Mouse (Mus musculus) forebrain, embryonic 10.5 days (tissue): Measurements from ENCODE around the gene Tbc1d17. TPM values are rescaled to one million over a fixed set of nuclear protein-coding genes. Genes with fewer than 3 reads are reported as not detected.
"Not testable (repeated sequence)": the region's sequence is repeated elsewhere in the genome, so short reads cannot be mapped to it uniquely, and the experiment has no call there.

ENCODE experiments used
- DNase-seq: peaks from one replicate; pipeline ENCODE4 v3.0.0-alpha.2; 2017; ENCODE audit warnings: low spot score; ENCODE audit errors: extremely low spot score
- H3K27ac ChIP-seq: fragments of 300-500 bp; sonication (generic); 2 replicates; pipeline ENCODE4 v1.5.1; 2016; ENCODE audit warnings: mild to moderate bottlenecking
- H3K27me3 ChIP-seq: fragments of 300-500 bp; sonication (generic); 2 replicates; pipeline ENCODE4 v1.6.1; 2016; ENCODE audit warnings: mild to moderate bottlenecking; ENCODE audit not compliant: poor library complexity, severe bottlenecking
- H3K36me3 ChIP-seq: fragments of 300-500 bp; sonication (generic); replicated peaks from 2 replicates; pipeline ENCODE4 v1.6.1; 2016; ENCODE audit warnings: mild to moderate bottlenecking, moderate library complexity
- H3K4me1 ChIP-seq: fragments of 300-500 bp; sonication (generic); 2 replicates; pipeline ENCODE4 v1.6.1; 2016
- H3K4me3 ChIP-seq: fragments of 300-500 bp; sonication (generic); 2 replicates; pipeline ENCODE4 v1.5.1; 2016; ENCODE audit warnings: mild to moderate bottlenecking, moderate library complexity
- H3K9me3 ChIP-seq: fragments of 300-500 bp; sonication (generic); 2 replicates; pipeline ENCODE4 v1.6.1; 2016; ENCODE audit warnings: mild to moderate bottlenecking, moderate library complexity
- WGBS: fragments of 180-500 bp; shearing (Covaris S2); methylation state at CpG from one replicate; pipeline ENCODE4 v1.1.7; 2016; 5-methylcytosine and 5-hydroxymethylcytosine counted together
- polyA plus RNA-seq: library from polyadenylated mRNA; unstranded; fragments of >200 nt; fragmentation: Nextera tagmentation; extraction: Ambion mirVana; gene quantifications from 2 replicates; pipeline ENCODE4 v1.2.1, GENCODE M21; 2016

Gene Tbc1d17
- polyA plus RNA-seq, 1 experiment from 2014 or later: 73.6 TPM

DNA sequence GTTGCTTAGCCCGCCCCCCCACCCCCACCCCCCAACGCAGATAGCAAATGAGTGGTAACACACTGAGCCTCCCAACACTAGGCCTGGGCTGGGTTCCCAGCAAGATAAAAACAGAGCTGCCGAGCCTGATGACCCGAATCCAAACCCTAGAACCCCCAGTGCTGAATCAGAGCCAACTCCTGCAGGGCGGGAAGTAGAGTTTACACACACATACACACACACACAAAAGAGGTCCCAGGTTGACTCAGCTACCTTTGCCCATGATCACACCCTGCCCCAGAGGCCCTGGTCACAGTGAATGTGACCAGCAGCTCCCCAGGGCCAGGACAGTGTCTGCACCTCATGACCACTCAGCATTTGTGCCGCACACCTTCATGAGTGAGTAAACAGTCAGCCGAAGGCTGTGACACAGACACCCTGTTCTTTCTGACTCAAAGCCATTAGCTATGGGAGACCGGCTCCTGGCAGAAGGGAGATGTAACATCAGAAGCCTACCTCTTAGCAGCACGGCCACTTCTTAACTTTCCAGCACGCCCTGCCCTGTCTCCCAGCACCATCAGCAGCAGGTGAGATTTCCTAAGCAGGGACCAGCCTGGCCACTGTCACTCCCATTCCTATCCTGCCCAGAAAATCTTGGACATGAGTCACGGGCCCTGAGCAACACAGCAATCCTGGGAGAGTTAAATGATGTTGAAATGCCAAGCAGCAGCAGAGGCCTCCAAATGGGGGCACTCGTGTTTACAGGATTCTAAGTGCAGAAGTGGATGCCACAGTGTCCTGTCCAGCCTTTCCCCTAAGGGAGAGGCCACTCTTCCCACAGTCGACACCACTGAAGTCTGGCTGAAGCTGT, 39.6 kb upstream of the Tbc1d17 start:
- Histone ChIP-seq H3K36me3 (peaks cover 75% of the 10 kb centered on the region), H3K4me3 (no peak overlapping the region; the same call in 1 of the 2 replicates), H3K4me1 (peaks cover 31% of the 10 kb centered on the region), H3K27me3 (no peaks in the 10 kb centered on the region), H3K9me3 (no peaks in the 10 kb centered on the region), H3K27ac (no peak overlapping the region)
- 92% methylated on average over 13 of the region's 13 CpGs for WGBS
- no peak for DNase-seq

DNA sequence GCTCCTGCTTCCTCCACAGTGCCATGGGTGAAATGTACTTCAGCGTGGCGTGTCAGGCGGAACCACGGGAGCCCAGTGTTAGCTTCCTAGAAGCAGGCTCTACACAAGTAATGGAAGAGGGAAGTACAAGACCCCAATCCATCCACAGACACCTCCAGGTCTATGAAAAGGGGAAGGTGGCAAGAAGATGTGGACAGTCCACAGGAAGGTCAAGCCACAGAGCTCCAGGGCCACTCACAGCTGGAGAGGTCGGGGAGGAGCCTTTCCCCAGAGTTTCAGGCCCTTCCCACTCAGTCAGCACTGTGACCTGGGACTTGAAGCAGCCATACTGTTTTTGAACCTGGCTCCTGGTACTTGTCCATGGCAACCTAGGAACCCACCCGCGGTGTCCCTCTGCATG, 38.1 kb upstream of the Tbc1d17 start:
- H3K4me3 ChIP-seq: no peak overlapping the region; the same call in 1 of the 2 replicates
- no peaks in the 10 kb centered on the region for H3K27me3 ChIP-seq
- H3K4me1 ChIP-seq: peaks cover 25% of the 10 kb centered on the region
- H3K9me3 ChIP-seq: no peaks in the 10 kb centered on the region
- no peak for DNase-seq
- H3K36me3 ChIP-seq: peaks cover 90% of the 10 kb centered on the region
- 91% methylated on average over 7 of the region's 7 CpGs for WGBS
- no peak overlapping the region for H3K27ac ChIP-seq

DNA sequence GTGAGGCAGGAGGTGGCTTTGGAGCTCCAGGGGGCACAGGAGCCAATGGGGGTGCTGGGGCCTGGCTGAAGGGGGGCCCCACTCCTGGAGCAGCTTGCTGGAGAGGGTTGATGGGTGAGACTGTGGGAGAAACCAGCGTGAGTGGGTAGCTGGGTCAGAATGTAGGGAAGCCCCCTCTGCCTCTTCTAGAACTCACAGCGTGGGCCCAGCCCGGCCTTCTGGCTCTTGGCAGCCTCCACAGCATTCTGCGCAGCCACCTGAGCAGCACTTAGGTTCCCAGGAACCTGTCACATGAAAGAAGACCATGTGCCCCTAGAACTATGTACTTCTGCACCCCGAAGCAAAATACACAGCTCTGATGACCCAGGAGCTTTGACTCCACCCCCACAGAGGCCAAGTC, 35.8 kb upstream of the Tbc1d17 start:
- Histone ChIP-seq H3K36me3 (peaks cover 100% of the 10 kb centered on the region), H3K27ac (no peak overlapping the region), H3K4me1 (peaks cover 9% of the 10 kb centered on the region), H3K9me3 (no peaks in the 10 kb centered on the region), H3K27me3 (no peaks in the 10 kb centered on the region), H3K4me3 (no peak overlapping the region; the same call in 1 of the 2 replicates)
- DNase-seq: no peak
- WGBS: 95% methylated on average over 5 of the region's 5 CpGs

DNA sequence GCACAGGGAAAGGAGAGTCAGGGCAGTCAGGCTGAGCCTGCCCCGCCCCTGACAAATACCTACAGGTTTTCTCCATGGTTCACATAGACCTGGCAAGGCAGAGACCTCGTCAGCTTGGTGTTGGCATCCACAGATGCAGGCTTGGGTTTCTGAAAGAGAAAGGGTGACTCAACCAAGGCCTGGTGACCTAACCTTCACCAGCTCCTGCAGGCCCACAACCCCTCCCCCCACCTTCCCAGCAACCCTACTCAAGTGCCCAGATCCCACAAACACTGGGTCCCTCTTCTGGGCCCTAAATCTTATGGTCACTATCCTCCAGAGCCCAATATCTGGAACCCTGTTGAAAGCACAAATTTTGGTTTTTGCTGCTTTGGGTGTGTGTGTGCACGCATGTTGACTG, 34.2 kb upstream of the Tbc1d17 start:
- Histone ChIP-seq H3K9me3 (no peaks in the 10 kb centered on the region), H3K27me3 (no peaks in the 10 kb centered on the region), H3K27ac (no peak overlapping the region), H3K4me1 (peaks cover 9% of the 10 kb centered on the region), H3K36me3 (peaks cover 100% of the 10 kb centered on the region), H3K4me3 (no peak overlapping the region)
- 93% methylated on average over 3 of the region's 3 CpGs for WGBS
- no peak for DNase-seq

DNA sequence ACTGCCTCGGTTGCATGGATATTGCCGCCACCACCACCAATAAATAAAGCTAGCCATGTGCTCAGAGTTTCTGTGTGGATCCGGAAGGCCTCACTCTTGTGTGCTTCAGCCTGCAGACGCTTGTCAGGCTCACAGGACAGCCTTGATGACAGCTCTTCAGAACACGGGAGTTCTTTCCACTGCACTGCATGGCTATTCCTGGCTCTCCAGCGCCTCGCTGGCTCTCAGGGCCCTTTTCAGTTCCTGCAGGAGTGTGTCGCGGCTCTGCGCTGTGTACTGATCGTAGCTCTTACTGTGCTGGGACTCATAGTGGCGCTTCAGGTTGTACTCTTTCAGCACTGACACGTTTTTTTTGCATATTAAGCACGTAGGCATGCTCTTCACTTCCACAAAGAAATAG, 29.0 kb upstream of the Tbc1d17 start:
- WGBS: 90% methylated on average over 14 of the region's 14 CpGs
- Histone ChIP-seq H3K4me3 (no peak overlapping the region), H3K27ac (no peak overlapping the region), H3K36me3 (peaks cover 77% of the 10 kb centered on the region), H3K4me1 (peaks cover 7% of the 10 kb centered on the region), H3K27me3 (no peaks in the 10 kb centered on the region), H3K9me3 (no peaks in the 10 kb centered on the region)
- DNase-seq: no peak

DNA sequence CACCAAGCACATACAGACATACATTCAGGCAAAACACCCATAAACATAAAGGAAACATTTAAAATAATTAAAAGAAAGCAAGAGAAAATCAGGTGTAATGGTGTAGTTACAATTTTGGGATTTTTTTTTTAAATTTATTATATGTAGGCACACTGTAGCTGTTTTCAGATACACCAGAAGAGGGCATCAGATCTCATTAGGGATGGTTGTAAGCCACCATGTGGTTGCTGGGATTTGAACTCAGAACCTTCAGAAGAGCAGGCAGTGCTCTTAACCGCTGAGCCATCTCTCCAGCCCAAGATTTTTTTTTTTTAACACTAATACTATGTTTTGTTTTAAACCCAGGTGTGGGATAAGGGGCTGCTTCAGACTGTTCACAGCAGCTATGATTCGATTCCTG, 22.9 kb upstream of the Tbc1d17 start:
- not testable (repeated sequence) for H3K9me3 ChIP-seq, H3K27me3 ChIP-seq, H3K4me3 ChIP-seq, DNase-seq, H3K27ac ChIP-seq
- peaks cover 42% of the 10 kb centered on the region for H3K4me1 ChIP-seq
- 88% methylated on average over 2 of the region's 2 CpGs for WGBS
- H3K36me3 ChIP-seq: peaks cover 33% of the 10 kb centered on the region

DNA sequence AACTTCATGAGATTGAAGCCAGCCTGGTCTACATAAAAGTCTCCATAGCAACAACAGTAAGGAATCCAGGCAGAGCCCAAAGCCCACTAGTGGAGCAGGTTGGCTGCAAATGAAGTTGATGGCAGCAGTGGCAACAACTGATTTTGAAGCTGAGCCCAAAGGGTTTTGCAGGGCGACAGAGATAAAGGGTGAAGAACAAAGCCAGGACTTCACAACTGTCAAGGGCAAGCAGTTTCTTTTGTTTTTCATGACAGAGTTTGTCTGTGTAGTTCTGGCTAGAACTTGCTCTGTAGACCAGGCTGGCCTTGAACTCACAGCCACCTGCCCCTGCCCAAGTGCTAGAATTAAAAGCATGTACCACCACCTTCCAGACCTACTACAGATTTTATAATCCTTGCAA, 22.3 kb upstream of the Tbc1d17 start:
- 74% methylated on average over 1 of the region's 1 CpGs for WGBS
- Histone ChIP-seq H3K36me3 (peaks cover 33% of the 10 kb centered on the region), H3K27me3 (no peaks in the 10 kb centered on the region), H3K9me3 (no peaks in the 10 kb centered on the region), H3K27ac (no peak overlapping the region), H3K4me1 (peaks cover 48% of the 10 kb centered on the region), H3K4me3 (no peak overlapping the region)
- no peak for DNase-seq

DNA sequence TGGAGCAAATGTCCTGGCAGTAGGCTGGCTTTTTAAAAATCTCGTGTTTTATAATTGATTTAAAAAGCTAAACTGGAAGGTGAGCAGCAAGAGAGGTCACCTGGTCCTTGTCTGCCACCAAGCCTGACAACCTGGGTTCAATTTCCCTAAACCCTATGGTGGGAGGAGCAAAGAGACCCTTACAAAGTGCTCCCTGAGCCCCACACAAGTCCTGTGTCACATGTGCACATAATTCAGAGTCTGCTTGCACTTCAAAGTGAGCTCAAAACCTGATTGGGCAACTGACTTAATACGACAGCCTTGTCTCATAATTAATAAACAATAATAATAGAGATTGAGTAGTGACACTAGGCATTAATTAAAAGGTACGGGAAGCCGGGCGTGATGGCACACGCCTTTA, 21.7 kb upstream of the Tbc1d17 start:
- 81% methylated on average over 6 of the region's 6 CpGs for WGBS
- peak overlapping the region; percentile 96 for H3K27ac ChIP-seq
- no peaks in the 10 kb centered on the region for H3K27me3 ChIP-seq
- H3K9me3 ChIP-seq: no peaks in the 10 kb centered on the region
- peaks cover 53% of the 10 kb centered on the region for H3K4me1 ChIP-seq
- no peak for DNase-seq
- peak overlapping the region; percentile 72 for H3K4me3 ChIP-seq
- peaks cover 33% of the 10 kb centered on the region for H3K36me3 ChIP-seq

DNA sequence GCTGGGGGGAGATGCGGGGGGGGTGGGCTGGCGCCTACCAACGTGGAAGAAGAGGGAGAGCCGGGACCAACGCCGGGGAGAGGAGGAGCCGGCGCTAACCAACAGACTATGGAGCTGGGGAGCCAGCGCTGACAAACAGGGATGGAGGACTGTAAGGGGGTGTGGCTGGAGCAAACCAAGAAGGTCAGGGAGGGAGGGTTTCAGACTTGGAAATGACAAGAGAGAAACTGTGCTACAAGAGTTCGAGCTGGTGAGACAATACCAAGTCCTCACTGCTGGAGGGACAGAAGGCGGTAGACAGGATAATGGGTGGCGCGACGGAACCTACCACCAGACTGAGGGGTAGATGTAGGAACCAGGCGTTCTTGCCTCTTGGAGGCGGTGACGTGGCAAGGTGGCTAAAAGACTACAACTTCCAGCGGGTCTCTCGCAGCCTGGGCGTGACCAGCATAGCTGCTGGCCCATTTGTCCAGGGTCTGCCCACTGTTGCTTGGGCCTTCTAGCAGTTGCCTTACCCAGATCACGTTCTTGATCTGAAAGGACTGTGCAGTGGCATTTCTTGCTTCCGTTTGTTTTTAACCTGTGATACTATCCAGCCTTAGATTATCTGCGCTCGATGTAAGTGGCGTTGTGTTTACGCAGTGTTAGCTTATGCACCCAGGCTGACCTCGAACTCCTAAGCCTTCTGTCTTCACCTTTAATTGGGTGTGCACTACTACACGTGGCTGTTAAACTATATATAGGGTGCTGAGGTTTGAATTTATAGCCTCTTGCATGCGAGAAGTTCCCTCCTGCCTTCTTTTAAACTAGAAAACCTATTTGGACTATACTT, 21.0 kb upstream of the Tbc1d17 start, which contains the start of gene Ptov1:
Gene Ptov1 (minus strand): TSS at position 92 of the 832 bp plus-strand sequence.
- Histone ChIP-seq H3K4me1 (peaks cover 60% of the 10 kb centered on the region), H3K27ac (peak within 1 kb of the TSS; percentile 96), H3K4me3 (peak within 1 kb of the TSS; percentile 72), H3K9me3 (no peaks in the 10 kb centered on the region), H3K27me3 (no peaks in the 10 kb centered on the region), H3K36me3 (peaks cover 35% of the 10 kb centered on the region)
- WGBS: 13% methylated on average over 29 of the region's 29 CpGs
- DNase-seq: peak; percentile 96

DNA sequence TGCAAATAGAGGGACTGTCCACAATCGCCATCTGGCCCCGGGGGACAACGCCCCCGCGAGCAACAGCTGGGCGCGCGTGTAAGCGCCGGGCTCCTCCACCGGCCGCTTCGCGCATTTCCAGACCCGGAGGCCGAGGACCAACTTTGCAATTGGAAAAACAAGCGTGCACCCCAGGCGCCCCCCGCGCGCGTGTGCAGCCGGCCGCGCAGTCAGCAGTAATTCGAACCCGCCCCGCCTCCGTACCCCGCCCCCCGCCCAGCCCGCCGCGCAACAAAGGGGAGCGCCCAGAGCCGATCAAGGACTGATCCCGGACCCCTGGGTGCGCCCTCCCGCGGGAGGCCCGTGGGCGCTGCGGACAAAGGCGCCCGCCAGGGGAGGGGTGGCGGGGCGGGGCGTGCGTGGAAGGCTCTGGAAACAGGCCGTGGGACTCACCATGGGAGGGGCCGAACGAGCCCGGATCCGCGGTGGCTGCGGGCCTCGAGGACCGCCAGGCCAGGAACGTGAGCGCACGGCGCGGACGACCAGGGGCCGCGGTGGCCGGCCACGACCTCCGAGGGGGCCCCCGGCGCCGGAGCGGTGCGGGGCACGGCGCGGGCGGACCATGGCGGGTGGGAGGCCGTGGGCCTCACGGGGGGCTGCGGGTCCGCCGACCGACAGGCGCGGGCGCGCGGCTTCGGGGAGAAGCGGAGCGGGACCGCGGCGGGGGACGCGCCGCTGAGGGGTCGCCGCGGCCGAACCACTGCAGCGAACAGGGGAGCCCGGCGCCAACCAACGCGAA, 20.2 kb upstream of the Tbc1d17 start:
- no peaks in the 10 kb centered on the region for H3K9me3 ChIP-seq
- H3K27me3 ChIP-seq: no peaks in the 10 kb centered on the region
- H3K4me3 ChIP-seq: peak overlapping the region; percentile 72
- WGBS: under 1% methylated on average over 92 of the region's 108 CpGs
- H3K27ac ChIP-seq: peak overlapping the region; percentile 96
- peak; percentile 76 for DNase-seq
- peaks cover 43% of the 10 kb centered on the region for H3K36me3 ChIP-seq
- peaks cover 66% of the 10 kb centered on the region for H3K4me1 ChIP-seq

DNA sequence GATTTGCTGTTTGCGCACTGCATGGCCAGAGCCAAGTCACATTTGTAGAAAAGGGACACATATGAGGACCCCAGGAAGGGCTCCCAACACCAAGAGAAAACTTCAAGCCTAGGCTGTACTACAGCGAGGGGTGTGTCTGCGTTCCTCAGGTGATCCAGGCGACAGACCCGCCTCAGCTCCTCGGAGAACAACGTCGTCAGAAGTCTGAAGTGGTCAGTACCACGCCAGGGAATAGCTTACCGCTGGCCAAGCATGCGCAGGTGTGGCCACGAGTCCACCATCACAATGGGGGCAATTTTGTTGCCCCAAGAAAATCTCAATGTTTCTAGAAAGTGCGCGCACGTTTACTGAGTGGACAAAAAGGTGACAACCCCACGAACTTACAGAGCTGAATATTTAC, 19.6 kb upstream of the Tbc1d17 start:
- H3K4me3 ChIP-seq: peak overlapping the region; percentile 72
- no peaks in the 10 kb centered on the region for H3K27me3 ChIP-seq
- H3K27ac ChIP-seq: peak overlapping the region; percentile 96
- H3K36me3 ChIP-seq: peaks cover 50% of the 10 kb centered on the region
- no peaks in the 10 kb centered on the region for H3K9me3 ChIP-seq
- 9% methylated on average over 16 of the region's 16 CpGs for WGBS
- H3K4me1 ChIP-seq: peaks cover 63% of the 10 kb centered on the region
- DNase-seq: no peak

DNA sequence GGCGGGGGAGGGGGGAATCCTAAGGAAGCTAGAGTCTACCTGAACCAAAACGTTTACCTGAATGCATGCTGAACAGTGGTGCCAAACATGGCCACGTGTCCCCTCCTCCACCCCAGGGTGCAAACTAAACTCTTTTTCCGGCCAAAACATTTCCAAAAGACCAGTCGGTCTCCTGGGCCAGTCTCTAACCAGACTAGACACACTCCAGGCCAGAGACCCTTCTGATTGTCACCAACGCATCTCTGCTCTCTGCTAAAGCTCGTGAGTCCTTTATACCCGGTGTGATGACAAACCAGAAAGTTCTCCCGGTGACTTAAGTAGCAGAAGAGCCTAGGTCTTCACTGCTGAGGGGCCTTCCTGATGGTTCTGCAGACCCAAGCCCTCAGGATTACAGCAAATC, 18.9 kb upstream of the Tbc1d17 start:
- Histone ChIP-seq H3K4me3 (peak overlapping the region; percentile 72), H3K4me1 (peaks cover 59% of the 10 kb centered on the region), H3K36me3 (peaks cover 56% of the 10 kb centered on the region), H3K9me3 (no peaks in the 10 kb centered on the region), H3K27me3 (no peaks in the 10 kb centered on the region), H3K27ac (peak overlapping the region; percentile 96)
- no peak for DNase-seq
- WGBS: 68% methylated on average over 9 of the region's 9 CpGs
